Mouse (Mus musculus): ENCODE results near the gene Rhox13. TPM values are rescaled to one million over a fixed set of nuclear protein-coding genes. Genes with fewer than 3 reads are reported as not detected.

Gene Rhox13
- polyA plus RNA-seq (2015; fragmentation: Nextera tagmentation; extraction: Ambion mirVana), result not detected in 2 replicates

- no peak for DNase-seq (ENCODE audit: low spot score)
Measured at GRCm38 (mm10) chrX:38120982-38121381, at the start of gene Rhox13. Gene Rhox13 (plus strand): TSS chrX:38121219.

DNA sequence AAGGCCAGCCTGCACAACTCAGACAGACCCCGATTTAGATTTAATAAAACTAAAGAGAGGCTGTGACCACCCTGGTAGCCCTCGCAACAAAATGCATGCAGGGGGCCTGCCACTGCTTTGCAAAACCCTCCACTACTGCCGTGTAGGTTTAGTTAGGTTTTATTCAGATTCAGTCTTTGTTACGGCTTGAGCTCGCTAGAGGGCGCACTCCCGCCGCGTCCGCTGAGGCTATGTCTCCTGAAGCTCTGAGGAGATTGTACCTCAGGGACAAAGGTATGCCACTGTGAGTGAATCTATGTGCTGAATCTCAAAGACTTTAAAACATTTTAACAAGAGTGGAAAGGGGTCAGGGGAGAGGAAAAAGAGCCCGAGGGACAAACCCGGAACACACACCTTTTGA, 36.8 kb upstream of the Rhox13 start:
- peak; percentile 12 for DNase-seq (ENCODE audit: low spot score)

DNA sequence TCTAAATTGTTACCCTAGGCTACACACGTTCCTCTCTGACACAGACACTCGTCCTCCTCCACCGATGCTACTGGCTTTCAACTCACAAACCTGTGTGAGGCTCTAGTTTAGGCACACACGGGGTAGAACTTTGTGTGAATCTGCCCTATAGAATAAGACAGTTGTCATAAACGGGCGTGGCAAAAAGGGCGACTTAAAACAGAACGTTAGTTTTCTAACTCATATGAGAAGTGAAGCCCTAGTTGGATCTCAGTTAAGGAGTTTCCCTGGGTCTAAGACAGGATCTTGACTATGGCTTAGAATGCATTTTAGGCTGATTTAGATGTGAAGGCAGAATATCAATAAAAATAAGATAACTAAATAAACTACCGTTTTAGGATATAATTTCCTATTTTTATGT, 36.0 kb upstream of the Rhox13 start, which contains the start of gene Rhox11:
Rhox11 (minus strand) TSS at position 101 of the 400 bp plus-strand sequence.
- no peak for DNase-seq (ENCODE audit: low spot score)

GRCm38 (mm10) chrX:38110807-38111206, 10.2 kb upstream of the Rhox13 start, which contains the start of gene Rhox12:
Gene Rhox12 (minus strand): TSS chrX:38110907.
- no peak for DNase-seq (ENCODE audit: low spot score)

GRCm38 (mm10) chrX:38121478-38121877, 459 bp downstream of the Rhox13 start:
- DNase-seq (ENCODE audit: low spot score), result no peak

- DNase-seq (ENCODE audit: low spot score), result no peak
Measured at GRCm38 (mm10) chrX:38159097-38159496, 38.1 kb downstream of the Rhox13 start.

- no peak for DNase-seq (ENCODE audit: low spot score)
Measured at GRCm38 (mm10) chrX:38165315-38165714, 44.3 kb downstream of the Rhox13 start.

DNA sequence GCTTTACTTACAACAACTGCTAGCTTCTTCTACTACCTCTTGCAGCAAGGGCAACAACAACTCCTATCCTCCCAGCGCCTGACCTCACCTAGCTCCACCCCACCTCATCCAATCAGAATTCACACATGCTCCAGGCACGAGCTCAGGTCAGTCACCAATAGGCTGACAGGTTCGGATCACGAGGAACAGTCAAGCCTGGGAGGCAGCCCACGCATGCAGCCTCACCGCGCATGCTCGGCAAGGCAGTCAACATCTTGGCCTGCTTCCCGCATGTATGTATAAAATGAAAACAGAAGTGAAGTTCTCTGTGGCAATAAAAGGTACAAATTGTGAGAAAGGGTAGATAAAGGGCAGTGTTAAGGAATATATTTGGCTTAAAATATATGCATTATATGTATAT, 45.0 kb downstream of the Rhox13 start:
- DNase-seq (ENCODE audit: low spot score), result no peak

DNA sequence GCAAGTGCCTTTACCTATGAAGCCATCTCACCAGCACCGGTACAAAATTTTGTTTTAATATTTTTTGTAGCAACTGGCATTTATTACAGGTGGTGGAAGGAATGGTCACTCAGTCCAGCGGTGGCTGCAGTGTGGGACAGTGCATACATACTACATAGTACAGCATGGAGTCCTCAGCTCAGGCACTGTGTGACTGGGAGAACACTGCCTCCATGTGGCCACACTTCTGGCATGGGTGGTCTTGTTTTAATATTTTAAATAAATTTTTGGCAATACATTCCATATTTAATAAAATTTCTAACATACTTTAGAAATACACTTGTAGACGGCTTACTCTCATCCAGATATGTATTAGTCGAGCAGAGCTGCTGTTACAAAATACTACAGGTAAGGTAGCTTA, 45.6 kb downstream of the Rhox13 start:
- no peak for DNase-seq (ENCODE audit: low spot score)

Other genes starting within 250 kb of the Rhox13 start
- not detected in 2 replicates for gene Rhox8, start 242.3 kb upstream of the Rhox13 start, polyA plus RNA-seq (2015; fragmentation: Nextera tagmentation; extraction: Ambion mirVana)
- gene Rhox7b, start 224.0 kb upstream of the Rhox13 start, polyA plus RNA-seq (2015; fragmentation: Nextera tagmentation; extraction: Ambion mirVana), result not detected in 2 replicates
- gene Rhox9, start 219.4 kb upstream of the Rhox13 start, polyA plus RNA-seq (2015; fragmentation: Nextera tagmentation; extraction: Ambion mirVana), result 0.14 TPM in 1 of 2 replicates, not detected in the other
- not detected in 2 replicates for gene Btg1-ps1, start 102.4 kb upstream of the Rhox13 start, polyA plus RNA-seq (2015; fragmentation: Nextera tagmentation; extraction: Ambion mirVana)
- gene Btg1-ps2, start 78.1 kb upstream of the Rhox13 start, polyA plus RNA-seq (2015; fragmentation: Nextera tagmentation; extraction: Ambion mirVana), result not detected in 2 replicates
- not detected in 2 replicates for gene Rhox10, start 54.7 kb upstream of the Rhox13 start, polyA plus RNA-seq (2015; fragmentation: Nextera tagmentation; extraction: Ambion mirVana)
- gene Rhox11, start 36.1 kb upstream of the Rhox13 start, polyA plus RNA-seq (2015; fragmentation: Nextera tagmentation; extraction: Ambion mirVana), result not detected in 2 replicates
- gene Rhox12, start 10.3 kb upstream of the Rhox13 start, polyA plus RNA-seq (2015; fragmentation: Nextera tagmentation; extraction: Ambion mirVana), result 0.28 TPM in 1 of 2 replicates, not detected in the other
- gene Zbtb33, start 68.6 kb downstream of the Rhox13 start, polyA plus RNA-seq (2015; fragmentation: Nextera tagmentation; extraction: Ambion mirVana), result 3.3 and 4.0 TPM in 2 replicates
- 8.4 and 8.8 TPM in 2 replicates for gene Tmem255a, start 131.2 kb downstream of the Rhox13 start, polyA plus RNA-seq (2015; fragmentation: Nextera tagmentation; extraction: Ambion mirVana)
- gene Atp1b4, start 195.0 kb downstream of the Rhox13 start, polyA plus RNA-seq (2015; fragmentation: Nextera tagmentation; extraction: Ambion mirVana), result 0.03 and 0.04 TPM in 2 replicates